Mouse (Mus musculus): Measurements from ENCODE around the gene Osbpl3. TPM values are rescaled to one million over a fixed set of nuclear protein-coding genes. Genes with fewer than 3 reads are reported as not detected.

Gene Osbpl3
- polyA plus RNA-seq, 1 experiment from 2014 or later = 8.7 TPM

- Histone ChIP-seq H3K4me3 (ENCODE audit: low read depth, low read length) (no peak overlapping the region), H3K27ac (ENCODE audit: low read depth, low read length) (no peak overlapping the region), H3K9me3 (ENCODE audit: control insufficient read depth, low read length) (no peaks in the 10 kb centered on the region), H3K9ac (ENCODE audit: low read length) (no peak overlapping the region), H3K36me3 (ENCODE audit: control insufficient read depth, insufficient read depth, low read length) (no peaks in the 10 kb centered on the region), H3K4me2 (ENCODE audit: low read depth, low read length, severe bottlenecking) (no peak overlapping the region), H3K4me1 (replicated peaks; ENCODE audit: control insufficient read depth, insufficient read depth, low read length) (no peaks in the 10 kb centered on the region), H3K27me3 (ENCODE audit: control insufficient read depth, insufficient read depth, low read length) (no peaks in the 10 kb centered on the region)
- peak; percentile 83 for DNase-seq (ENCODE audit: low spot score)
- WGBS = 63% methylated on average over 4 of the region's 4 CpGs
- ATAC-seq (replicated peaks; ENCODE audit: low FRiP score) = no peak
Measured at GRCm38 (mm10) chr6:50304949-50305491, 151.0 kb downstream of the Osbpl3 start.

DNA sequence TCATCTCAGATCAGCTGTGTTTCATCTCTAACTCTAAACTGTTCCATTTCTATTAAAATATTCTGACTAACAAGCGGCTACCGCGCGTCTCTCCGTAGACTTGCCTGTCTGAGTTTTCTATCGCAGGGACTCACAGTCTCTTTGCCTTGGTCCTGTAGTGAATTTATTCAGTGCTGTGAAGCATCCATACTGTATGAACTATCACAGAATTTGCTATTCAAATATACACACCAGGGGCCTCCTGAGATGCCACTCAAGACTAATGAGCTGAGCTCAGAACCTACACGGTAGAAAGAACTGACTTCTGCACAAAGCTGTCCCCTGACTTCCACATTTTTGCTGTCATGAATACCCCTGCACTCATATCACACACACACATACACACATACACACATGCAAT lies 154.9 kb downstream of the Osbpl3 start:
- H3K4me1 ChIP-seq (replicated peaks; ENCODE audit: control insufficient read depth, insufficient read depth, low read length) = no peaks in the 10 kb centered on the region
- H3K4me2 ChIP-seq (ENCODE audit: low read depth, low read length, severe bottlenecking) = no peak overlapping the region
- no peak overlapping the region for H3K27ac ChIP-seq (ENCODE audit: low read depth, low read length)
- DNase-seq (ENCODE audit: low spot score) (no peak), ATAC-seq (replicated peaks; ENCODE audit: low FRiP score) (no peak)
- 83% methylated on average over 7 of the region's 7 CpGs for WGBS
- H3K9ac ChIP-seq (ENCODE audit: low read length) = no peak overlapping the region
- H3K27me3 ChIP-seq (ENCODE audit: control insufficient read depth, insufficient read depth, low read length) = no peaks in the 10 kb centered on the region
- no peak overlapping the region for H3K4me3 ChIP-seq (ENCODE audit: low read depth, low read length)
- no peaks in the 10 kb centered on the region for H3K36me3 ChIP-seq (ENCODE audit: control insufficient read depth, insufficient read depth, low read length)
- H3K9me3 ChIP-seq (ENCODE audit: control insufficient read depth, low read length) = no peaks in the 10 kb centered on the region

DNA sequence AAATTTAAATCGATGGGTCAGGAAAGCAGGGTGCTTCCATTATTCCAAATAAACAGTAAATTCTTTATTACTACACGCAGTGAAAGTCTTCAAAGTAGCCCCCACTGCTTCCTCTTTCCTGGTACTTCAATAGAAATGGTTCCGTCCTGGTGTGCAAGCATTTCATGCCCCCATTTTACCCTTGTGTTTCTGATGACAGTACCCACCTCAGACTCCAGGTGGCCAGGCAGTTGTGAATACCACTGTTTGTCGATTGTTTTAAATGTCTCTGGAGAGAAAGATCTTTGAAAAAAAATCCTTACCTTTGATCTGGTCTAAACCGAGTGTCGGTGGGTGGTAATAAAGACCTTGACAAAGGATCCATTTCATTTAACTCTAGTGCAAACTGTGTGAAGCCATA lies 155.4 kb downstream of the Osbpl3 start:
- Histone ChIP-seq H3K27me3 (ENCODE audit: control insufficient read depth, insufficient read depth, low read length) (no peaks in the 10 kb centered on the region), H3K4me3 (ENCODE audit: low read depth, low read length) (no peak overlapping the region), H3K27ac (ENCODE audit: low read depth, low read length) (no peak overlapping the region), H3K4me1 (replicated peaks; ENCODE audit: control insufficient read depth, insufficient read depth, low read length) (no peaks in the 10 kb centered on the region), H3K4me2 (ENCODE audit: low read depth, low read length, severe bottlenecking) (no peak overlapping the region), H3K9me3 (ENCODE audit: control insufficient read depth, low read length) (no peaks in the 10 kb centered on the region), H3K9ac (ENCODE audit: low read length) (no peak overlapping the region), H3K36me3 (ENCODE audit: control insufficient read depth, insufficient read depth, low read length) (no peaks in the 10 kb centered on the region)
- DNase-seq (ENCODE audit: low spot score) (no peak), ATAC-seq (replicated peaks; ENCODE audit: low FRiP score) (no peak)
- 66% methylated on average over 6 of the region's 6 CpGs for WGBS

DNA sequence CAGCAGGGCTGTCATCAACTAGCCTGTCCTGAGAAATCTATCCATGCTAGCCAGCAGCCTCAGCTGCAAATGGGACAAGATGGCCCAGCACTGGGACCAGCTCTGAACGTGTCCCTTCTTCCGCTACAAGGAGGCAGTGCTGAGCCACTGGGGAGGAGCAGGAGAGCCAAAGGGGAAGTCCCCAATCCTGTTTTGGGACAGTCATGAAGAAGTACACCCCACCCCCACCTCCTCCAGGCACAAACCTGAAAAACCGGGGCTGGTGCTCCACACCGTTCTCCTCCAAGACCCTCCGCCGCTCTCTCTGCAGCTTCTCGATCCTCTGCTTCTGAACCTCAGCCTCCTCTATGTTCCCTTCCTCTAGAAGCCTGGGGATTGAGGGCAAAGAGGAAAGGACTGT lies 156.9 kb downstream of the Osbpl3 start:
- H3K9me3 ChIP-seq (ENCODE audit: control insufficient read depth, low read length) = no peaks in the 10 kb centered on the region
- no peak overlapping the region for H3K4me3 ChIP-seq (ENCODE audit: low read depth, low read length)
- no peak overlapping the region for H3K4me2 ChIP-seq (ENCODE audit: low read depth, low read length, severe bottlenecking)
- no peaks in the 10 kb centered on the region for H3K27me3 ChIP-seq (ENCODE audit: control insufficient read depth, insufficient read depth, low read length)
- H3K4me1 ChIP-seq (replicated peaks; ENCODE audit: control insufficient read depth, insufficient read depth, low read length) = no peaks in the 10 kb centered on the region
- DNase-seq (ENCODE audit: low spot score) (no peak), ATAC-seq (replicated peaks; ENCODE audit: low FRiP score) (no peak)
- no peak overlapping the region for H3K27ac ChIP-seq (ENCODE audit: low read depth, low read length)
- H3K36me3 ChIP-seq (ENCODE audit: control insufficient read depth, insufficient read depth, low read length) = no peaks in the 10 kb centered on the region
- WGBS = 82% methylated on average over 7 of the region's 7 CpGs
- no peak overlapping the region for H3K9ac ChIP-seq (ENCODE audit: low read length)

GRCm38 (mm10) chr6:50297671-50298070 lies 158.3 kb downstream of the Osbpl3 start:
- no peak for DNase-seq (ENCODE audit: low spot score)
- ATAC-seq (replicated peaks; ENCODE audit: low FRiP score) = no peak
- no peak overlapping the region for H3K27ac ChIP-seq (ENCODE audit: low read depth, low read length)
- H3K9me3 ChIP-seq (ENCODE audit: control insufficient read depth, low read length) = no peaks in the 10 kb centered on the region
- no peaks in the 10 kb centered on the region for H3K36me3 ChIP-seq (ENCODE audit: control insufficient read depth, insufficient read depth, low read length)
- no peak overlapping the region for H3K4me3 ChIP-seq (ENCODE audit: low read depth, low read length)
- no peak overlapping the region for H3K4me2 ChIP-seq (ENCODE audit: low read depth, low read length, severe bottlenecking)
- no peak overlapping the region for H3K9ac ChIP-seq (ENCODE audit: low read length)
- WGBS = 90% methylated on average over 9 of the region's 9 CpGs
- H3K4me1 ChIP-seq (replicated peaks; ENCODE audit: control insufficient read depth, insufficient read depth, low read length) = no peaks in the 10 kb centered on the region
- H3K27me3 ChIP-seq (ENCODE audit: control insufficient read depth, insufficient read depth, low read length) = no peaks in the 10 kb centered on the region

DNA sequence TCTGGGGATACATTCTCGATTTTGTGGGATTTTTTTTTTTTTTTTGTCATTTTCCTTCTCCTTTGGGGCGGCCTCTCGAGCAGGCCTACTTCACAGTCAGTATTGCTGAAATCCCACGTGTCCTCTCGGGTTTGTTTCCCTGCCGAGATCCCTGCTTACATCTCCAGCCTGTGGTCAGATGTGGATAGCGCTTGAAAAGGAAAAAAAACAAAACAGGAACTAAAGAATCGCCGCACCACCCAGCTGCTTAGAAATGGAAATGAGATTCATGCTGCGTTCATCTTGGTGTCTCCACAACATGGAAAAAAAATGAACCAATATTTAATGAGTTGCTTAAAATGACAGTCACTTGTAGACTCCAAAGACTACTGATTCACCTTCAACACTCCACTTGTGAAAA lies 160.9 kb downstream of the Osbpl3 start:
- no peaks in the 10 kb centered on the region for H3K27me3 ChIP-seq (ENCODE audit: control insufficient read depth, insufficient read depth, low read length)
- ATAC-seq (replicated peaks; ENCODE audit: low FRiP score) = no peak
- no peak for DNase-seq (ENCODE audit: low spot score)
- no peak overlapping the region for H3K9ac ChIP-seq (ENCODE audit: low read length)
- no peak overlapping the region for H3K4me3 ChIP-seq (ENCODE audit: low read depth, low read length)
- H3K9me3 ChIP-seq (ENCODE audit: control insufficient read depth, low read length) = no peaks in the 10 kb centered on the region
- WGBS = 86% methylated on average over 10 of the region's 10 CpGs
- H3K4me1 ChIP-seq (replicated peaks; ENCODE audit: control insufficient read depth, insufficient read depth, low read length) = no peaks in the 10 kb centered on the region
- no peak overlapping the region for H3K27ac ChIP-seq (ENCODE audit: low read depth, low read length)
- no peaks in the 10 kb centered on the region for H3K36me3 ChIP-seq (ENCODE audit: control insufficient read depth, insufficient read depth, low read length)
- no peak overlapping the region for H3K4me2 ChIP-seq (ENCODE audit: low read depth, low read length, severe bottlenecking)

- no peak overlapping the region for H3K4me2 ChIP-seq (ENCODE audit: low read depth, low read length, severe bottlenecking)
- peak; percentile 71 for DNase-seq (ENCODE audit: low spot score)
- peak; percentile 56; the same call in 1 of the 2 replicates for ATAC-seq (replicated peaks; ENCODE audit: low FRiP score)
- H3K27me3 ChIP-seq (ENCODE audit: control insufficient read depth, insufficient read depth, low read length) = no peaks in the 10 kb centered on the region
- WGBS = 44% methylated on average over 1 of the region's 1 CpGs
- no peak overlapping the region for H3K4me3 ChIP-seq (ENCODE audit: low read depth, low read length)
- H3K4me1 ChIP-seq (replicated peaks; ENCODE audit: control insufficient read depth, insufficient read depth, low read length) = no peaks in the 10 kb centered on the region
- no peak overlapping the region for H3K27ac ChIP-seq (ENCODE audit: low read depth, low read length)
- no peaks in the 10 kb centered on the region for H3K9me3 ChIP-seq (ENCODE audit: control insufficient read depth, low read length)
- H3K36me3 ChIP-seq (ENCODE audit: control insufficient read depth, insufficient read depth, low read length) = no peaks in the 10 kb centered on the region
- H3K9ac ChIP-seq (ENCODE audit: low read length) = no peak overlapping the region
Measured at GRCm38 (mm10) chr6:50294128-50294527, 161.9 kb downstream of the Osbpl3 start.

DNA sequence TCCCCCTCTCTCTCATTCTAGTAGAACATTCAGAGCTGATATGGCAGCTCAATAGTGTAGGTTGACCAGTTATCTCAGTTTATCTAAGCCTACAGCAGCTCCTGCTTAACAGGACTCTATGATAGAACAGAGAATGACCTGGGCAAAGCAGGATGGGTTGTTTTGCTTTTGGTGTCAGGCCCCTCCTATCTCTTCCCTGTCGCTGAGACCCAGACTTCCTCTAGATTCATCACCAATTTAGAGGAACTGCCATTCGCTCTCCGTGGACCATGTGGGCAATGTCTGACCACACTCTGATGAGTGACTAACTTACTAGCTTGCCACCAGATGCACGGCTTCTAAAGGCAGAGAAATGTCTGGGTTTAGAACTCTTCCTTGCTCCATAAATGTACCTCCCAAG lies 164.4 kb downstream of the Osbpl3 start:
- Histone ChIP-seq H3K36me3 (ENCODE audit: control insufficient read depth, insufficient read depth, low read length) (no peaks in the 10 kb centered on the region), H3K9ac (ENCODE audit: low read length) (no peak overlapping the region), H3K4me2 (ENCODE audit: low read depth, low read length, severe bottlenecking) (no peak overlapping the region), H3K4me1 (replicated peaks; ENCODE audit: control insufficient read depth, insufficient read depth, low read length) (no peaks in the 10 kb centered on the region), H3K27ac (ENCODE audit: low read depth, low read length) (no peak overlapping the region), H3K27me3 (ENCODE audit: control insufficient read depth, insufficient read depth, low read length) (no peaks in the 10 kb centered on the region), H3K9me3 (ENCODE audit: control insufficient read depth, low read length) (no peaks in the 10 kb centered on the region), H3K4me3 (ENCODE audit: low read depth, low read length) (no peak overlapping the region)
- 91% methylated on average over 4 of the region's 4 CpGs for WGBS
- no peak for ATAC-seq (replicated peaks; ENCODE audit: low FRiP score)
- no peak for DNase-seq (ENCODE audit: low spot score)

DNA sequence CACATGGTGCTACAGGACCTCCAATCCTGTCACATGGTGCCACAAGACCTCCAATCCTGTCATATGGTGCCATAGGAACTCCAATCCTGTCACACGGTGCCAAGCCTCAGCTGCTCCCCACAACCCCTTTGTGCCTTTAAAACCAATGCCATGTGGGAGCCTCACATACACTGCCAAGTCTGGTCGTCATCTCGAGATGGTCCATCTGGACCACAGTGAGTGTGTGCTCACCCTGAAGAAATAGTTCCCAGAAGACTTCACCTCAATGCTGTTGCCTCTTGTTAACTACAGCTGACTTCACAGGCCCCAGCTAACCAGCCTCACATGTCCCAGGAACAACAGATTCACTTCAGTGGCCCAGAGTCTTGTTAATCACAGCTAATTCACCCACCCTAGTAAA lies 169.1 kb downstream of the Osbpl3 start:
- Histone ChIP-seq H3K27ac (ENCODE audit: low read depth, low read length) (no peak overlapping the region), H3K4me2 (ENCODE audit: low read depth, low read length, severe bottlenecking) (no peak overlapping the region), H3K4me3 (ENCODE audit: low read depth, low read length) (no peak overlapping the region), H3K36me3 (ENCODE audit: control insufficient read depth, insufficient read depth, low read length) (no peaks in the 10 kb centered on the region), H3K27me3 (ENCODE audit: control insufficient read depth, insufficient read depth, low read length) (no peaks in the 10 kb centered on the region), H3K9ac (ENCODE audit: low read length) (no peak overlapping the region), H3K9me3 (ENCODE audit: control insufficient read depth, low read length) (0 out of 2 replicates have a peak, but pooled peaks cover 2% of the 10 kb centered on the region), H3K4me1 (replicated peaks; ENCODE audit: control insufficient read depth, insufficient read depth, low read length) (no peaks in the 10 kb centered on the region)
- WGBS = 87% methylated on average over 3 of the region's 3 CpGs
- DNase-seq (ENCODE audit: low spot score) = no peak
- no peak for ATAC-seq (replicated peaks; ENCODE audit: low FRiP score)
